Mouse (Mus musculus): ENCODE results near the gene Trpv1.

DNA sequence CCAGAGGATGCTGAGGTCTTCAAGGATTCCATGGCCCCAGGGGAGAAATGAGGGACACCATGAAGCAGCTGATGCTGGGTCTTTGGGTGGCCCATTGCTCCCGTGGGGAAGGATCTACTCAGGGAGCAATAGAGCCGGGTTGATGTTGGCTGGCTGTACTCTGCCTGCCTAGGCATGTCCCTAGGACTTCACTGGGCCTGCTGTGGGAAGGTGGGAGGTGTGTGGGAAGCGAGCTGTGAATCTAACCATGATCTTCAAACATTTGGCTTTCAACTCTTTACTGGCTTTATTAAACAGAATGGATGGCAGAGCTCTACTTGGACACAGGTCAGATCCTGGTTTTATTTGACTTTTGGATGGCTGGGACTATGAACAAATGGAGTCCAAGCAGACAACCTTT lies 26.4 kb downstream of the Trpv1 start:
- TF ChIP-seq CTCF (IDR thresholded peaks at IDR 0.05; ENCODE audit: low read depth, low read length): no peak
- no peak for TF ChIP-seq POLR2A (IDR thresholded peaks at IDR 0.05; ENCODE audit: insufficient read depth, low read length)
- TF ChIP-seq EP300 (IDR thresholded peaks at IDR 0.05; ENCODE audit: insufficient read depth, low read depth, low read length): no peak

Data from ES-Bruce4 (cell line).